Mouse (Mus musculus) neural tube, embryonic 14.5 days (tissue): ENCODE results near the gene Efcab12. TPM values are rescaled to one million over a fixed set of nuclear protein-coding genes. Genes with fewer than 3 reads are reported as not detected.

Experiments
- ATAC-seq: fragments of 200-750 bp; cut with Nextera tagmentation; 2 replicates; pipeline ENCODE4 v1.8.0; 2017; ENCODE audit warnings: low read depth, mild to moderate bottlenecking, moderate TSS enrichment, moderate library complexity
- H3K27ac ChIP-seq: fragments of 300-500 bp; sonication (generic); 2 replicates; pipeline ENCODE4 v1.5.1; 2014; ENCODE audit warnings: low read depth, mild to moderate bottlenecking, control low read depth, low read length, moderate library complexity, mixed read lengths
- H3K27me3 ChIP-seq: fragments of 300-500 bp; sonication (generic); 2 replicates; pipeline ENCODE4 v1.6.1; 2014; ENCODE audit warnings: low read length; ENCODE audit not compliant: control insufficient read depth, insufficient read depth
- H3K36me3 ChIP-seq: fragments of 300-500 bp; sonication (generic); 2 replicates; pipeline ENCODE4 v1.6.1; 2014; ENCODE audit warnings: low read length, mixed read lengths; ENCODE audit not compliant: control insufficient read depth, insufficient read depth
- H3K4me1 ChIP-seq: fragments of 300-500 bp; sonication (generic); 2 replicates; pipeline ENCODE4 v1.6.1; 2014; ENCODE audit warnings: low read length; ENCODE audit not compliant: control insufficient read depth, insufficient read depth
- H3K4me2 ChIP-seq: fragments of 300-500 bp; sonication (generic); 2 replicates; pipeline ENCODE4 v1.6.1; 2014; ENCODE audit warnings: mild to moderate bottlenecking, low read depth, low read length, control low read depth
- H3K4me3 ChIP-seq: fragments of 300-500 bp; sonication (generic); 2 replicates; pipeline ENCODE4 v1.5.1; 2014; ENCODE audit warnings: low read depth, low read length, control low read depth, mixed read lengths
- H3K9ac ChIP-seq: fragments of 300-500 bp; sonication (generic); replicated peaks from 2 replicates; pipeline ENCODE4 v1.6.1; 2014; ENCODE audit warnings: low read depth, mild to moderate bottlenecking, control low read depth, low read length, mixed read lengths
- H3K9me3 ChIP-seq: fragments of 300-500 bp; sonication (generic); 2 replicates; pipeline ENCODE4 v1.6.1; 2016; ENCODE audit warnings: low read length; ENCODE audit not compliant: control insufficient read depth
- WGBS: fragments of 180-500 bp; shearing (Covaris S2); extraction: QIAGEN DNeasy Blood & Tissue Kit; methylation state at CpG from one replicate; pipeline ENCODE4 v1.1.7; 2014; 5-methylcytosine and 5-hydroxymethylcytosine counted together
- polyA plus RNA-seq: library from polyadenylated mRNA; unstranded; fragments of >200 nt; fragmentation: Nextera tagmentation; extraction: Ambion mirVana; gene quantifications from 2 replicates; pipeline ENCODE4 v1.2.1, GENCODE M21; 2014

The Efcab12 gene
- polyA plus RNA-seq, 1 experiment from 2014 or later = 3.0 TPM

GRCm38 (mm10) chr6:115807464-115808195, 30.6 kb downstream of the Efcab12 start:
- H3K9ac ChIP-seq = peak overlapping the region; percentile 92
- ATAC-seq = no peak
- H3K36me3 ChIP-seq = peaks cover 44% of the 10 kb centered on the region
- 5% methylated on average over 15 of the region's 15 CpGs for WGBS
- H3K27ac ChIP-seq = peak overlapping the region; percentile 89
- peak overlapping the region; percentile 97 for H3K4me3 ChIP-seq
- peaks cover 16% of the 10 kb centered on the region for H3K4me1 ChIP-seq
- no peaks in the 10 kb centered on the region for H3K27me3 ChIP-seq
- peak overlapping the region; percentile 78 for H3K4me2 ChIP-seq
- no peaks in the 10 kb centered on the region for H3K9me3 ChIP-seq

- Histone ChIP-seq H3K4me3 (no peak overlapping the region), H3K27ac (no peak overlapping the region), H3K36me3 (peaks cover 69% of the 10 kb centered on the region), H3K9me3 (no peaks in the 10 kb centered on the region), H3K4me1 (peaks cover 16% of the 10 kb centered on the region), H3K9ac (no peak overlapping the region), H3K4me2 (no peak overlapping the region), H3K27me3 (no peaks in the 10 kb centered on the region)
- ATAC-seq = no peak
- 57% methylated on average over 10 of the region's 10 CpGs for WGBS
Observed at GRCm38 (mm10) chr6:115804432-115805192, 33.6 kb downstream of the Efcab12 start.

DNA sequence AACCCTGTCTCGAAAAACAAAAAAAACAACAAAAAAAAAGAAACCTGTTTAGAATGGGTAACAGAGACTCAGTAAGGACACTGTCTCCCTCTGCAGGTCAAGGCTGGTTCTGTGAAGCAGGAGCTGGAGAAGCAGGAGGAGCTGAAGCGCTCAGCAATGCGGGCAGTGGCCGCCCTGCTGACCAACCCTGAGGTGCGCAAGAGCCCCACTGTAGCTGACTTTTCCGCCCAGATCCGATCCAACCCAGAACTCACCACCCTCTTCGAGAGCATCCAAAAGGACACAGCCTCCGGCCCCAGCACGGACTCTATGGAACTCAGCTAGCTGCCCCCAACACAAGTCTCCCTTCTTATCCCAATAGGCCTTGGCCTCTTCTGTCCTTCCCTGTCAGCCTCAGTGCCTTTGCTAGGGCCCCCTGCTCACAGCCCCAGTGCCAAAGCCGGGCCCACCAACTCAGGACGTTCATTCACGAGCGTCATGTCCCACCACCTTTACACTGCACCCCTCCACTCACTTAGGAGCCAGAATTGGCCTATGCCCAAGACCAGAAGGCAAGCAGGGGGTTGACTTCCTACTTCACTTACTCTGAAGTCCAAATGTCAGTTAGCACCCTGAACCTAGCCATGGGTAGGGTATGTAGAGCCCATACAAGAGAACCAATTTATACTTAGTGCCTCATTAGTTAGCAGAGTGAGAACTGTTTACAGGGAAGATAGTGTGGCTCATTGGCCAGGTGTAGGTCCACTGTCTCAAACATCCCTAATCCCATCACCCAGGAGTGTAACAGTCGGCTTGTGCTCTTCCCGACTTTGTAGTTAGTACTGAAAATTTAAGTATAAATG, 34.5 kb downstream of the Efcab12 start:
- Histone ChIP-seq H3K27me3 (no peaks in the 10 kb centered on the region), H3K4me2 (no peak overlapping the region), H3K9ac (no peak overlapping the region), H3K4me1 (peaks cover 16% of the 10 kb centered on the region), H3K36me3 (peaks cover 77% of the 10 kb centered on the region), H3K27ac (no peak overlapping the region), H3K9me3 (no peaks in the 10 kb centered on the region), H3K4me3 (no peak overlapping the region)
- ATAC-seq = no peak
- 48% methylated on average over 16 of the region's 16 CpGs for WGBS

- H3K4me1 ChIP-seq = peaks cover 9% of the 10 kb centered on the region
- 0 out of 2 replicates have a peak, but pooled peaks have one; percentile 22 for ATAC-seq
- no peak overlapping the region for H3K27ac ChIP-seq
- H3K27me3 ChIP-seq = no peaks in the 10 kb centered on the region
- no peak overlapping the region for H3K4me2 ChIP-seq
- H3K9ac ChIP-seq = no peak overlapping the region
- H3K4me3 ChIP-seq = no peak overlapping the region
- no peaks in the 10 kb centered on the region for H3K9me3 ChIP-seq
- WGBS = 95% methylated on average over 3 of the region's 3 CpGs
- peaks cover 90% of the 10 kb centered on the region for H3K36me3 ChIP-seq
Observed at GRCm38 (mm10) chr6:115801811-115802210, 36.4 kb downstream of the Efcab12 start.

GRCm38 (mm10) chr6:115792691-115793215, 45.5 kb downstream of the Efcab12 start:
- no peaks in the 10 kb centered on the region for H3K9me3 ChIP-seq
- no peaks in the 10 kb centered on the region for H3K27me3 ChIP-seq
- no peak overlapping the region for H3K27ac ChIP-seq
- H3K4me2 ChIP-seq = no peak overlapping the region
- H3K9ac ChIP-seq = no peak overlapping the region
- no peak overlapping the region for H3K4me3 ChIP-seq
- H3K36me3 ChIP-seq = peaks cover 73% of the 10 kb centered on the region
- no peaks in the 10 kb centered on the region for H3K4me1 ChIP-seq
- WGBS = 89% methylated on average over 20 of the region's 21 CpGs
- ATAC-seq = no peak

GRCm38 (mm10) chr6:115791842-115792686, 46.1 kb downstream of the Efcab12 start:
- no peaks in the 10 kb centered on the region for H3K27me3 ChIP-seq
- no peak overlapping the region for H3K4me2 ChIP-seq
- H3K4me1 ChIP-seq = no peaks in the 10 kb centered on the region
- peaks cover 70% of the 10 kb centered on the region for H3K36me3 ChIP-seq
- no peak overlapping the region for H3K4me3 ChIP-seq
- 89% methylated on average over 34 of the region's 34 CpGs for WGBS
- H3K9me3 ChIP-seq = no peaks in the 10 kb centered on the region
- ATAC-seq = no peak
- no peak overlapping the region for H3K9ac ChIP-seq
- H3K27ac ChIP-seq = no peak overlapping the region

GRCm38 (mm10) chr6:115791016-115791415, 47.2 kb downstream of the Efcab12 start:
- 89% methylated on average over 10 of the region's 10 CpGs for WGBS
- Histone ChIP-seq H3K9ac (no peak overlapping the region), H3K27ac (no peak overlapping the region), H3K4me3 (no peak overlapping the region), H3K27me3 (no peaks in the 10 kb centered on the region), H3K4me1 (no peaks in the 10 kb centered on the region), H3K9me3 (no peaks in the 10 kb centered on the region), H3K36me3 (peaks cover 76% of the 10 kb centered on the region), H3K4me2 (no peak overlapping the region)
- ATAC-seq = no peak

- H3K4me2 ChIP-seq = no peak overlapping the region
- no peak overlapping the region for H3K27ac ChIP-seq
- no peaks in the 10 kb centered on the region for H3K27me3 ChIP-seq
- H3K36me3 ChIP-seq = peaks cover 60% of the 10 kb centered on the region
- no peak overlapping the region for H3K9ac ChIP-seq
- no peak overlapping the region for H3K4me3 ChIP-seq
- 97% methylated on average over 3 of the region's 3 CpGs for WGBS
- no peaks in the 10 kb centered on the region for H3K4me1 ChIP-seq
- no peaks in the 10 kb centered on the region for H3K9me3 ChIP-seq
- no peak for ATAC-seq
Observed at GRCm38 (mm10) chr6:115782781-115783180, 55.4 kb downstream of the Efcab12 start.
